Mouse (Mus musculus): ENCODE measurements at regions not wholly inside any gene's neighbourhood (a gene's known extent, or its start where the extent isn't known, plus 50 kb on each side); places are given as distances from the start of the nearest gene placed in this dataset.
"Not testable (repeated sequence)": the region's sequence is repeated elsewhere in the genome, so short reads cannot be mapped to it uniquely, and the experiment has no call there.

DNA sequence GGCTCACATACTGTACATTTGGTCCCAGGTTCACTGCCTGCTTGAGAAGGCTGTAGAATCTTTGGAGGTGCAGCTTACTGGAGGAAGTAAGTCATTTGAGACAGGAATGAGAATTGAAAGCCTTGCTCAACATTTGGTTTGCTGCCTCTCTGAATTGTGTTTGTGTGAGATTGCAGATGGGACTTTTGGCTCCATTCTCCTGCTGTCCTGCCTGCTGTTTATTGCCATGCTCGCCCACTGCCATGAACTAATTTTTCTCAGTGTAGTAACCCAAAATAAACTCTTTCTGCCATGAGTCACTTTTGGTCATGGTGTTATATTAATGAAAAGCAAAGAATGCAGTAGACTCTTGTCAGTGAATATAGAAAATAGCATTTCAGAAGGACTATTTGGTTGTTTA lies 368.1 kb downstream of the Gm8797 start:
- DNase-seq (ENCODE audit: low spot score in 2 of 2) = peak; percentile 5 to 19

DNA sequence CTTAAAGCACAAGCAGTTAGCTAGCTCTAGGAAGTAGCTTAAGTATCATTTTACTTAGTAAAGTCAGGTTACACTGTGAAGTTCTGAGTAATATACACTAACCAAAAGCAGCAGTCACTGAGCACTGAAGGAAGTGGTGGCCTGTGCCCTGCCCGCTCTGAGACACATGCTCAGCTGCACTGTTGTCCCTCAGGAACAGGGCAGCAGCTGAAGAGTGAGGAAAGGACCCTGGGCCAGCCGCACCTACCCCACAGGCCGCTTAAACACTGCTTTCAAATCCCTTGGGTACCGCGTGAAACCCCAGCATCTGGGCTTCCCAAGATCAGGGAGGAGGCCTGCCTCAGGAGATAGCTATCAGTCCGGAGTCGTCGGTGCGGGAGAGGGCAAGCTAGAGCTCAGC lies 385.1 kb downstream of the Gm8797 start:
- not testable (repeated sequence) for DNase-seq (ENCODE audit: low spot score in 2 of 2)

DNA sequence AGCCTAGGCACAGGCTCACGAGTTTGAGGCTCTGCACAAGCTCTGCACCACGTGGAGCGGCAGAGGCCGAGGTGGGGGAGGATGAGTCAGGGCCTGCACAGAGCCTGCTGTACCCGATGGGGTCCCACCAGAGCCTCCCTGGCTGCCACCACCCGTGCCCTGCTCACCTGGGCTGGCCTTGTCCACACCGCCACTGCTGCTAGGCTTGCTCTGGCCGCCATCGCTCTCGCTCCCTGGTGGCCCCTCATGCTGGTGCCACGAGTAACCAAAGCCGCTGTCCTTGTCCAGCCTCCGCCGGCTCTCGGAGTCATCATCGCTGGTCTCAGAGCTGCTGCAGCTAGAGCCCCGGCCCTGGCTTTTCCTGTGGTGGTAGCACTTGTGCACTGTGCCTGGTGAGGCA lies 386.8 kb downstream of the Gm8797 start:
- no peak for DNase-seq (ENCODE audit: low spot score in 2 of 2)

DNA sequence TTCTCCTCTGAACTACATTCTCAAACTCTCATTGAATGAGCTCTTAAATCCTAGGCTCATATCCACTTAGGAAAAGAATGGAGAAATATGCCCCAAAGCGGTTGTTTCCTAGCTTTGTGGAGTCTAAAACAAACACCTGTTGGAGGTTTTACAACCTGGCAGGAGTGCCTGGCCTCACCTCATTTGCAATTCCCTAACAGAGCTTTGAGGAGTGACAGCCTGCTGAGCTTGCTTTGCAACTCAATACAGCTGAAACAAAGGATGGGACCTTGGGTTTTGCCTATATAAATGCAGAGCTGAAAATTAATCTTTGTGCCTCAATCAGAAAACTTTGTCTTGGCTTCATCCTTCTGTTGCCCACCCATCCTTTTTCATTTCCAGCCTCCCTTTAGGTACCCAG lies 423.2 kb downstream of the Gm8797 start:
- DNase-seq (ENCODE audit: low spot score in 2 of 2) = no peak

DNA sequence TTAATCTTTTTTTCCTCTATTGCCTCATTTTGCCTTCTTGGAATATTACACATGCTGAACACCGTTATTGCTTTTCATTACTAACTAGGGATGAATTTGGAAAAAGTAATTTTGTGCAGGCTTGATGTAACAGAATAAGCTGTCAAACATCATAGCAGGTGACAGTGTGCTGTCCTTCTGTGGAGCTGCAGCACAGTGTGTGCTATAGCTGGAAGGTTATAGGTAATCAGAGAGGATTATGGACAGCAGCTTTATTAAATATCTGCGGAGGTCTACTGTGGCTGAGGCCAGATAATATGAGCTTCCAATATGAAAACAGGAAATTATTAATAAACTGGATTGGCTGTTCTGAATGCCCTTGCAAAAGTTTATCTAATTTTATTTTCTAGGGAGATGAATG lies 431.9 kb downstream of the Gm8797 start:
- DNase-seq (ENCODE audit: low spot score in 2 of 2) = no peak

DNA sequence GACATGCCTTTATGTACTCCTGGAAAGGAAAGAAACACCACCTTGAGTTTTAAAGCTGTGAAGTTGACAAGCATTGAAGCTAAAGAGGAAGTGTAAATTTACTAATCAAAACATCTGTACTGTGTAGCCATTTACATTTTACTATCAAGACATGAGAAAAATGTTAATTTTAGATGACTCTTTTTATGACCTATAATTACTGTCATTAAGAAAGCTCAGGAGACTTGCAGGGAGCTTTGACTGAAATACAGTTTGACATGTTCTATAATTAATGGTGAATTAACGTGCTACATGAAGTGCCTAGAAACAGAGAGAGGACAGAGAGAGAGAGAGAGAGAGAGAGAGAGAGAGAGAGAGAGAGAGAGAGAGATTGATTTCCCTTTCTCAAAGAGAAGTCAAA lies 432.8 kb downstream of the Gm8797 start:
- no peak for DNase-seq (ENCODE audit: low spot score in 2 of 2)

DNA sequence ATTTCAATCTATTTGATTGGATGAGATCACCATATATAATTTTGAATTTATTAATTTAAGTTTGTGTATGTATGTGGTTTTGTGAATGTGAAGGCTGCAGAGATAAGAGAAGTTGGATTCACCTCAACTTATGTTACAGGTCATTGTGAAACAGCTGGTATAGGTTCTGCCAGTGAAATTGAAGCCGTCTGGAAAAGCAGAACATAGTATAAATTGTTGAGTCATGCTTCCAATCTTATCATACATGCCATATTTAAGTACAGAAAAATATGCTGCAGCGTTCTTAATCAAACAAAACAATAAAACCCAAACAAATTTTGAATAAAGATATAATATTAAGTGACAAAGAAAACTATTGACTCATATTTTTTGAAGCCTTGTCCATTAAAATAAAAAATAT lies 415.6 kb downstream of the 1700008P02Rik start:
- no peak for DNase-seq (ENCODE audit: low spot score in 2 of 2)

DNA sequence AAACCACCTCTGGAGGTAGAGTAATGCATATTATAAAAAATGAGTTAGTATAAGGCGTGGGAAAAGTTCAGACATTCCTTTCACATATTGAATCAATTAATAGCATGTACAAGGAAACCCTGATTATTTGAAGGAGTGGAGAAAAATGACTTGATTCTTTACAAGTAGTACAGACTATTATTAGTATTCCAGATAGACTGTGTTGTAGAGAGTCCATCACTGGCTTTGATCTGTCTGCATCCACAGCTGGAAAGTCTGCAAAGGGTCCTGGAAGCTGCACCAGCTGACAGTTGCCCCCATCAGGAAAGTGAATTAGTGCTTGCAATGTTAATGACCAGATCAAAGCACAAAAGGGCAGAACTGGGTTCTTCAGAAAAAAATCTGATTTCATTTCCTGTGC lies 391.6 kb downstream of the 1700008P02Rik start:
- DNase-seq (ENCODE audit: low spot score in 2 of 2) = no peak

Small RNAs in the stretch of these regions (microRNA-seq; reads per million reads assigned to microRNA genes)
- gene Gm25144 = 0 reads per million in 2 experiments
- gene Gm25352 = 0 reads per million in 2 experiments
